Mouse (Mus musculus) small intestine, adult 2 months (tissue): ENCODE measurements around the gene Olfr1326-ps1.

ENCODE experiments used
- CTCF ChIP-seq: fragments of 200-500 bp; IDR thresholded peaks from 2 replicates; pipeline ENCODE4 v1.5.1; 2012; ENCODE audit warnings: low read depth, mild to moderate bottlenecking, control low read depth, inconsistent platforms, low read length, moderate library complexity, mixed read lengths; ENCODE audit not compliant: insufficient replicate concordance, insufficient read length; ENCODE audit errors: extremely low read depth
- POLR2A ChIP-seq: fragments of 200-500 bp; IDR thresholded peaks from 2 replicates; pipeline ENCODE4 v1.6.1; 2012; ENCODE audit warnings: low read depth, mild to moderate bottlenecking, control low read depth, inconsistent platforms, low read length, moderate library complexity

- TF ChIP-seq CTCF (no peak), POLR2A (no peak)
Measured at GRCm38 (mm10) chrX:74592379-74592778, 17.7 kb upstream of the Olfr1326-ps1 start, which contains the start of gene Olfr1325.
